Mouse (Mus musculus) heart, embryonic 16.5 days (tissue): ENCODE measurements around the gene Sympk. TPM values are rescaled to one million over a fixed set of nuclear protein-coding genes. Genes with fewer than 3 reads are reported as not detected.

ENCODE experiments used
- ATAC-seq: fragments of 200-750 bp; cut with Nextera tagmentation; replicated peaks from 2 replicates; pipeline ENCODE4 v1.8.0; 2017; ENCODE audit warnings: moderate number of reproducible peaks; ENCODE audit not compliant: insufficient read depth, low FRiP score; ENCODE audit errors: extremely low read depth
- H3K27ac ChIP-seq: fragments of 300-500 bp; sonication (generic); 2 replicates; pipeline ENCODE4 v1.5.1; 2014; ENCODE audit warnings: mild to moderate bottlenecking, low read length, control low read depth, moderate library complexity
- H3K27me3 ChIP-seq: fragments of 300-500 bp; sonication (generic); 2 replicates; pipeline ENCODE4 v1.6.1; 2014; ENCODE audit warnings: low read length, mixed read lengths; ENCODE audit not compliant: control insufficient read depth, insufficient read depth
- H3K36me3 ChIP-seq: fragments of 300-500 bp; sonication (generic); 2 replicates; pipeline ENCODE4 v1.6.1; 2014; ENCODE audit not compliant: control insufficient read depth, insufficient read depth
- H3K4me1 ChIP-seq: fragments of 300-500 bp; sonication (generic); 2 replicates; pipeline ENCODE4 v1.6.1; 2014; ENCODE audit warnings: low read length, mixed read lengths; ENCODE audit not compliant: control insufficient read depth, insufficient read depth
- H3K4me2 ChIP-seq: fragments of 300-500 bp; sonication (generic); 2 replicates; pipeline ENCODE4 v1.6.1; 2014; ENCODE audit warnings: low read depth, mild to moderate bottlenecking, control low read depth, low read length
- H3K4me3 ChIP-seq: fragments of 300-500 bp; sonication (generic); 2 replicates; pipeline ENCODE4 v1.5.1; 2014; ENCODE audit warnings: mild to moderate bottlenecking, control low read depth, low read length
- H3K9ac ChIP-seq: fragments of 300-500 bp; sonication (generic); 2 replicates; pipeline ENCODE4 v1.6.1; 2014; ENCODE audit warnings: low read length, control low read depth
- H3K9me3 ChIP-seq: fragments of 300-500 bp; sonication (generic); replicated peaks from 2 replicates; pipeline ENCODE4 v1.6.1; 2016; ENCODE audit warnings: low read length; ENCODE audit not compliant: control insufficient read depth
- WGBS: fragments of 180-500 bp; shearing (Covaris S2); extraction: QIAGEN DNeasy Blood & Tissue Kit; methylation state at CpG from one replicate; pipeline ENCODE4 v1.1.7; 2014; 5-methylcytosine and 5-hydroxymethylcytosine counted together
- microRNA-seq: library from miRNA; unstranded; fragments of <30 nt; microRNA quantifications from one replicate; pipeline ENCODE4, GENCODE M21; 2017
- polyA plus RNA-seq: library from polyadenylated mRNA; unstranded; fragments of >200 nt; fragmentation: Nextera tagmentation; extraction: Ambion mirVana; gene quantifications from 2 replicates; pipeline ENCODE4 v1.2.1, GENCODE M21; 2015

The Sympk gene
- polyA plus RNA-seq, 1 experiment from 2014 or later = 25.3 TPM

DNA sequence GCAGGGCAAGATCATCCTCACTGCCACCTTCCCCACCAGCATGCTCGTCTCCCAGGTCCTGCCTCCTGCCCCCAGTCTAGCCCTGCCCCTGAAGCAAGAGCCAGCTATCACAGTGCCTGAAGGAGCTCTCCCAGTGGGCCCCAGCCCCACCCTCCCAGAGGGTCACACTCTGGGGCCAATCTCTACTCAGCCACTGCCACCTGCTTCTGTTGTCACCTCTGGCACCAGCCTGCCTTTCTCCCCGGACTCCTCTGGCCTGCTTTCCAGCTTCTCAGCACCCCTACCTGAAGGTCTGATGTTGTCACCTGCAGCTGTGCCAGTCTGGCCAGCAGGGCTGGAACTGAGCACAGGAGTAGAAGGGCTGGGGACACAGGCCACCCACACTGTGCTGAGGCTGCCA lies 73.0 kb downstream of the Sympk start:
- ATAC-seq = no peak
- Histone ChIP-seq H3K4me2 (no peak overlapping the region), H3K9ac (peak overlapping the region; percentile 12; the same call in 1 of the 2 replicates), H3K4me3 (no peak overlapping the region), H3K9me3 (no peaks in the 10 kb centered on the region; the same call in 1 of the 2 replicates), H3K27ac (no peak overlapping the region), H3K4me1 (peaks cover 36% of the 10 kb centered on the region), H3K27me3 (no peaks in the 10 kb centered on the region), H3K36me3 (peaks cover 4% of the 10 kb centered on the region; the same call in 1 of the 2 replicates)
- WGBS = 32% methylated on average over 2 of the region's 2 CpGs

DNA sequence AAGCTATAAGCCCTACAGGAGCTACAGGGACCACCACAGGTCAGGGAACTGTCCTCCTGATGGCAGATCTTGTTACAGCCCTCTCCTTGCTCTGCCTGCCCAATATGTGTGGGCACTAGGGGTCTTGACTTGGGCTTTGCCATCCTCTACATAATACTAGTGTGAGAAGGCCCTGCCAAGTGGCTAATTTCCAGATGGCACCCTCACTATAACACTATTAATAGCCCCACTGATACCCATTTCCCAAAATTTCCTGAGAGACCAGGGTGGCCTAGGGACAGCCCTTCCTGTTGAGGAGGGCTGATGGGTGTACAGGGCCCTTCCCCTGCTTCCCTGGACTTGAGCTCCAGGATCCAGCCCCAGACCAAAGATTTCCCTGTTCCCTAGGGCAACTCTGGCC lies 73.7 kb downstream of the Sympk start:
- Histone ChIP-seq H3K4me1 (peaks cover 30% of the 10 kb centered on the region), H3K27me3 (no peaks in the 10 kb centered on the region), H3K4me3 (no peak overlapping the region), H3K9me3 (peaks cover 5% of the 10 kb centered on the region), H3K4me2 (no peak overlapping the region), H3K36me3 (peaks cover 4% of the 10 kb centered on the region; the same call in 1 of the 2 replicates), H3K9ac (no peak overlapping the region), H3K27ac (no peak overlapping the region)
- ATAC-seq = no peak

DNA sequence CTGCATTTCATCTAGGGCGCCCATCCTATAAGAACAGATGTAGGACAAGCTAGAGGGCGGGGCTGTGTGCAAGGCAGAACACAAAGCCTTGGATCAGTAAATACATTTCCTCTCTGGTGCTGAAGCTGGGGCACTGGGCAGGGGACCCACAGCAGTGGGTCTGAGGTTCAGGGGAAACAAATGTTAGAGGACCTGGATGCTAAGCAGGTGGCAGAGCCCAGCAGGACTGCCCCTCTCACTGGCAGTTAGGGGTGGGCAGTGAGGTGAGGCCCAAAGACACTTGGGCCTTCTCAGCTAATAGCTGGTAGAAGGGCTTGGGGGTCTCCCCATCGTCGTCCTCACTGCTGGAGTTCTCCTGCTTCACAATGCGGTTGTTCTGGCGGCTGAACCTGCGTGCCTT lies 74.6 kb downstream of the Sympk start:
- Histone ChIP-seq H3K4me3 (no peak overlapping the region), H3K4me1 (peaks cover 23% of the 10 kb centered on the region), H3K9me3 (peaks cover 5% of the 10 kb centered on the region), H3K27ac (no peak overlapping the region), H3K9ac (no peak overlapping the region), H3K36me3 (peaks cover 4% of the 10 kb centered on the region; the same call in 1 of the 2 replicates), H3K4me2 (no peak overlapping the region), H3K27me3 (no peaks in the 10 kb centered on the region)
- 74% methylated on average over 7 of the region's 7 CpGs for WGBS
- no peak for ATAC-seq

DNA sequence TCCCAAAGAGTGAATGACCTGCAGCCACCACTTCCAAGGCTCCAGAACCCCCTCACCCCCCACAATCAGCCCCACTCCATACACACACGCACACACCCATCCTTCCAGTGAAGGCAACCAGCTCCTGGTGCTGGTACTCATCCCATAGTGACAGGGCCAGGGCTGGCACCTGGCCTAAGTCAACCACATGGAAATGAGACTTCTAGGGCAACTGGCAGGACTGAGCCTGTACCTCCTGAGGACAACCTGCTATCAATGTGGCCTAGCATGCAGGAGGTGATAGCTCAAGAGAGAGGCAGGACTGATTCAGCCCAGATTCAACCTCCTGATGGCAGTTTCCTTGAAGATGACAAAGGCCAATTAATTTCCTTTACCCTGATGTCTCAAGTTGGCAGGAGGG lies 76.1 kb downstream of the Sympk start:
- H3K9me3 ChIP-seq = peaks cover 5% of the 10 kb centered on the region
- no peak overlapping the region for H3K4me3 ChIP-seq
- ATAC-seq = no peak
- no peak overlapping the region for H3K4me2 ChIP-seq
- no peak overlapping the region for H3K9ac ChIP-seq
- WGBS = 63% methylated on average over 1 of the region's 1 CpGs
- H3K27me3 ChIP-seq = no peaks in the 10 kb centered on the region
- H3K36me3 ChIP-seq = peaks cover 4% of the 10 kb centered on the region; the same call in 1 of the 2 replicates
- H3K4me1 ChIP-seq = peaks cover 23% of the 10 kb centered on the region
- no peak overlapping the region for H3K27ac ChIP-seq

DNA sequence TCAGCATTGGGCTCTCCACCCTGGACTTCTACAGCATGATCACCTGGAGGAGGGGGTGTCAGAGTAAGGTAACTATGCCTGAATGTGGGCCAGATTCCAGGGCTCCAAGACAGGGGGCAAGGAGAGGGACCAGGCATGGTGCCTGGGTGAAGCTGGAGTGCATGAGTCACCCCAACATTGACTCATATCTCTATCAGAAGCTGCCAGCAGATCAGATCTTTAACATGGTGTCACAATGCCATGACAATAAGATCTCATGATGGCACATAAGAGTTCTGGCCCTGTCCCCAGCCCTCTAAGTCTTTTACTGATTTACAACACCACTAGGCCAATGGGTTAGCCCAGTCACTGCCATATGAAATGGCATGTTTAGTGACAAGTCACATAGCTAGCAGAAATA lies 79.6 kb downstream of the Sympk start:
- Histone ChIP-seq H3K4me2 (no peak overlapping the region), H3K36me3 (no peaks in the 10 kb centered on the region)
- ATAC-seq = no peak

More for the DNA sequence above, 79.6 kb downstream of the Sympk start:
- Histone ChIP-seq H3K27ac (no peak overlapping the region), H3K27me3 (no peaks in the 10 kb centered on the region), H3K4me3 (no peak overlapping the region), H3K9ac (no peak overlapping the region), H3K9me3 (peaks cover 5% of the 10 kb centered on the region), H3K4me1 (peaks cover 3% of the 10 kb centered on the region; the same call in 1 of the 2 replicates)

Small RNA genes within 50 kb of the gene (microRNA-seq; reads per million reads assigned to microRNA genes)
- not detected for gene Mir3100

Other genes starting within 250 kb of the Sympk start
- gene Psg19, start 225.9 kb upstream of the Sympk start, polyA plus RNA-seq = not detected in 2 replicates
- not detected in 2 replicates for gene Psg17, start 202.8 kb upstream of the Sympk start, polyA plus RNA-seq
- gene Mill2, start 184.4 kb upstream of the Sympk start, polyA plus RNA-seq = 0.50 and 0.69 TPM in 2 replicates
- gene Pglyrp1, start 153.0 kb upstream of the Sympk start, polyA plus RNA-seq = 3.5 and 5.7 TPM in 2 replicates
- 21.7 and 23.7 TPM in 2 replicates for gene Ccdc61, start 114.0 kb upstream of the Sympk start, polyA plus RNA-seq
- 0.64 and 0.82 TPM in 2 replicates for gene Nova2, start 98.5 kb upstream of the Sympk start, polyA plus RNA-seq
- gene Nanos2, start 37.0 kb upstream of the Sympk start, polyA plus RNA-seq = not detected in 2 replicates
- gene Mypop, start 33.1 kb upstream of the Sympk start, polyA plus RNA-seq = 1.8 and 1.9 TPM in 2 replicates
- 12.5 and 12.7 TPM in 2 replicates for gene Irf2bp1, start 20.3 kb upstream of the Sympk start, polyA plus RNA-seq
- 0.17 and 0.37 TPM in 2 replicates for gene Foxa3, start 839 bp upstream of the Sympk start, polyA plus RNA-seq
- gene Rsph6a, start 30.3 kb downstream of the Sympk start, polyA plus RNA-seq = not detected in 2 replicates
- gene Dmwd, start 51.9 kb downstream of the Sympk start, polyA plus RNA-seq = 12.6 and 14.1 TPM in 2 replicates
- gene Dmpk, start 59.5 kb downstream of the Sympk start, polyA plus RNA-seq = 70.7 and 85.5 TPM in 2 replicates
- 5.1 and 5.4 TPM in 2 replicates for gene Six5, start 70.2 kb downstream of the Sympk start, polyA plus RNA-seq
- gene Gm4969, start 94.0 kb downstream of the Sympk start, polyA plus RNA-seq = 0.38 and 0.64 TPM in 2 replicates
- gene Fbxo46, start 95.5 kb downstream of the Sympk start, polyA plus RNA-seq = 9.8 and 9.9 TPM in 2 replicates
- gene Qpctl, start 124.9 kb downstream of the Sympk start, polyA plus RNA-seq = 9.6 and 10.6 TPM in 2 replicates
- 84.3 and 93.8 TPM in 2 replicates for gene Snrpd2, start 125.3 kb downstream of the Sympk start, polyA plus RNA-seq
- gene Gipr, start 141.8 kb downstream of the Sympk start, polyA plus RNA-seq = 104 and 107 TPM in 2 replicates
- gene Eml2, start 152.0 kb downstream of the Sympk start, polyA plus RNA-seq = 23.5 and 26.2 TPM in 2 replicates
- 2.4 and 2.7 TPM in 2 replicates for gene Gpr4, start 188.2 kb downstream of the Sympk start, polyA plus RNA-seq
- gene Opa3, start 204.0 kb downstream of the Sympk start, polyA plus RNA-seq = 40.4 and 41.8 TPM in 2 replicates
- gene Vasp, start 247.4 kb downstream of the Sympk start, polyA plus RNA-seq = 84.0 and 86.1 TPM in 2 replicates